Mouse (Mus musculus) lung, embryonic 15.5 days (tissue): Measurements from ENCODE around the gene Zfp316. TPM values are rescaled to one million over a fixed set of nuclear protein-coding genes. Genes with fewer than 3 reads are reported as not detected.

Experiments used
- ATAC-seq: fragments of 200-750 bp; cut with Nextera tagmentation; 2 replicates; pipeline ENCODE4 v1.8.0; 2017; ENCODE audit warnings: moderate number of reproducible peaks, borderline replicate concordance; ENCODE audit not compliant: low FRiP score, low TSS enrichment; ENCODE audit errors: extremely low read depth
- H3K27ac ChIP-seq: fragments of 300-500 bp; sonication (generic); 2 replicates; pipeline ENCODE4 v1.5.1; 2015; ENCODE audit warnings: moderate library complexity, mild to moderate bottlenecking, inconsistent platforms
- H3K27me3 ChIP-seq: fragments of 300-500 bp; sonication (generic); 2 replicates; pipeline ENCODE4 v1.6.1; 2015; ENCODE audit warnings: inconsistent platforms
- H3K36me3 ChIP-seq: fragments of 300-500 bp; sonication (generic); 2 replicates; pipeline ENCODE4 v1.6.1; 2015; ENCODE audit warnings: inconsistent platforms
- H3K4me1 ChIP-seq: fragments of 300-500 bp; sonication (generic); 2 replicates; pipeline ENCODE4 v1.6.1; 2015; ENCODE audit warnings: inconsistent platforms
- H3K4me2 ChIP-seq: fragments of 300-500 bp; sonication (generic); 2 replicates; pipeline ENCODE4 v1.6.1; 2015; ENCODE audit warnings: inconsistent platforms, mild to moderate bottlenecking, moderate library complexity
- H3K4me3 ChIP-seq: fragments of 300-500 bp; sonication (generic); 2 replicates; pipeline ENCODE4 v1.5.1; 2015; ENCODE audit warnings: mild to moderate bottlenecking, inconsistent platforms
- H3K9ac ChIP-seq: fragments of 300-500 bp; sonication (generic); 2 replicates; pipeline ENCODE4 v1.6.1; 2015; ENCODE audit warnings: inconsistent platforms
- H3K9me3 ChIP-seq: fragments of 300-500 bp; sonication (generic); 2 replicates; pipeline ENCODE4 v1.6.1; 2016; ENCODE audit warnings: inconsistent platforms
- WGBS: fragments of 180-500 bp; shearing (Covaris S2); methylation state at CpG from one replicate; pipeline ENCODE4 v1.1.7; 2015; 5-methylcytosine and 5-hydroxymethylcytosine counted together
- polyA plus RNA-seq: library from polyadenylated mRNA; unstranded; fragments of >200 nt; fragmentation: Nextera tagmentation; extraction: Ambion mirVana; gene quantifications from 2 replicates; pipeline ENCODE4 v1.2.1, GENCODE M21; 2015

Gene Zfp316
- polyA plus RNA-seq, 1 experiment from 2014 or later = 2.8 TPM

- Histone ChIP-seq H3K9ac (no peak overlapping the region), H3K36me3 (peaks cover 5% of the 10 kb centered on the region; the same call in 1 of the 2 replicates), H3K4me1 (peaks cover 22% of the 10 kb centered on the region), H3K27me3 (peaks cover 80% of the 10 kb centered on the region), H3K4me2 (peak overlapping the region; percentile 77), H3K4me3 (peak overlapping the region; percentile 37), H3K9me3 (no peaks in the 10 kb centered on the region), H3K27ac (no peak overlapping the region)
- WGBS = 18% methylated on average over 66 of the region's 66 CpGs
- no peak for ATAC-seq
Measured at GRCm38 (mm10) chr5:143254487-143255130, 15.2 kb downstream of the Zfp316 start.

DNA sequence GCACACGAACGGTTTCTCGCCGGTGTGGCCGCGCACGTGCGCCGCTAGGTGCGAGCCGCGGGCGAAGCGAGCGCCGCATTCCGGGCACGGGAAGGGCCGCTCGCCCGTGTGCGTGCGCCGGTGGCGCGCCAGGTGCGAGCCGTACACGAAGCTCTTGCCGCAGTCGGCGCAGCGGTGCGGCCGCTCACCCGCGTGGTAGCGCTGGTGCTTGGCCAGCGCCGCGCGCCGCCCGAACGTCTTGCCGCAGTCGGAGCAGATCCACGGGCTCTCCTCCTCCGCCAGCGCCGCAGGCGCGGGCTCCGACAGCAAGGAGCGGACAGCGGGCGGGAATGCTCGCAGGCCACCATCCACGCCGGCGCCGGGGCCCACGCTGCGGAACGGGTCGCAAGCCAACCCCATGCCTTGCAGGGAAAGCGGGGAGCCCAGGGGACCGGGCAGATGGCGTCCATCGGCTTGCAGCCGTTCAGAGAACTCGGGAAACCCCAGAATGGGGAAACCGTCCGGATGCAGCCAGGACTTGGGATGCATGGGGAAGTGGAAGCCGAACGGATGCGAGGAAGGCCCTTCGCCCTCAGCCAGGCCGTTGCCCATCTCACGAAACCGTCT is 15.8 kb downstream of the Zfp316 start:
- H3K4me1 ChIP-seq = peaks cover 22% of the 10 kb centered on the region
- no peak for ATAC-seq
- peak overlapping the region; percentile 37 for H3K4me3 ChIP-seq
- no peak overlapping the region for H3K27ac ChIP-seq
- 6% methylated on average over 73 of the region's 81 CpGs for WGBS
- peaks cover 6% of the 10 kb centered on the region; the same call in 1 of the 2 replicates for H3K36me3 ChIP-seq
- no peak overlapping the region for H3K9ac ChIP-seq
- H3K27me3 ChIP-seq = peaks cover 80% of the 10 kb centered on the region
- peak overlapping the region; percentile 77 for H3K4me2 ChIP-seq
- H3K9me3 ChIP-seq = no peaks in the 10 kb centered on the region

DNA sequence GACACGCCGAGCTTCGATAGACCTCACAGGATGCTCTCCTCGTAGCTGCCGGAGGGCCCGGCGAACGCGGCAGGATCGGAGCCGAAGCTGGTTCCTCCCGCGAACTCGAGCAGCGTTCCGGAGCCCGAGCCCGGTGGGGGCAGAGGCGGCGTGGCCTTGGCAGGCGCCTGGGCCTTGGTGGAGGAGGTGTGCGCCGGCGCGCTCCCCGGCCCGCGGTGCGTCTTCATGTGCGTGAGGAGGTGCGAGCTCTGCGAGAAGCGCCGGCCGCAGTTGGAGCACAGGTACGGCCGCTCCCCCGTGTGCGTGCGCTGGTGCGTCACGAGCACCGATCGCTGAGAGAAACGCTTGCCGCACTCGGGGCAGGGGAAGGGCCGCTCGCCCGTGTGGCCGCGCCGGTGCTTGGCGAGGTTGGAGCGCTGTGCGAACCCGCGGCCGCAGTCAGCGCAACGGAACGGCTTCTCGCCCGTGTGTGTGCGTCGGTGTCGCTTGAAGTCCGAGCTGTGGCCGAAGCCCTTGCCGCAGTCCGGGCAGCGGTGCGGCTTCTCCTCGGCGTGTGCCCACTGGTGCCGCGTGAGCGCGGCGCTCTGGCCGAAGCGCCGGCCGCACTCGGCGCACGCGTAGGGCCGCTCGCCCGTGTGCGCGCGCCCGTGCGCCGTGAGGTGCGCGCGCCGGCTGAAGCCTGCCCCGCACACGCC is 16.5 kb downstream of the Zfp316 start:
- H3K4me2 ChIP-seq = peak overlapping the region; percentile 77
- no peak overlapping the region for H3K27ac ChIP-seq
- H3K4me3 ChIP-seq = peak overlapping the region; percentile 37
- WGBS = 2% methylated on average over 103 of the region's 103 CpGs
- no peak; the same call in 1 of the 2 replicates for ATAC-seq
- H3K9ac ChIP-seq = no peak overlapping the region
- H3K4me1 ChIP-seq = peaks cover 22% of the 10 kb centered on the region
- no peaks in the 10 kb centered on the region for H3K9me3 ChIP-seq
- H3K36me3 ChIP-seq = peaks cover 12% of the 10 kb centered on the region; the same call in 1 of the 2 replicates
- peaks cover 77% of the 10 kb centered on the region for H3K27me3 ChIP-seq

DNA sequence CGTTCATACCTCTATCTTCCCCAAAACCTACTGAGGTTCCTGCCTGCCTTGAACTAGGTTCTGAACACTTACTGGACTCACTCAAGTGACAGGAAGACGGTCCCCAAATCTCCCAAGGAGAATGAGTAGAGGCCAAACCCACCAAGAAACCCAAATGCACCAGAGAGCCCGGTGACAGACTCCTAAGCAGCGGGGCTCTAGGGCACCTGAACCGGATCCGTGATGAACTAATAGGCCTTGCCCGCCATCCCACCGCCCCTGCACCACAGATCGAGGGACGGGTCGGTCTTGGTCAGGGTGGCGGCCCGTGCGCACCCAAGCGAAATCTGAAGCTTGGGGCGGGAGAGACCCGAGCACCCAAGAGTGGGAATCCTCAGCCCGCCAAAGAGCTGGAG is 17.0 kb downstream of the Zfp316 start:
- H3K4me1 ChIP-seq = peaks cover 22% of the 10 kb centered on the region
- no peak overlapping the region for H3K27ac ChIP-seq
- H3K4me2 ChIP-seq = peak overlapping the region; percentile 77
- peak overlapping the region; percentile 37 for H3K4me3 ChIP-seq
- ATAC-seq = no peak; the same call in 1 of the 2 replicates
- H3K27me3 ChIP-seq = peaks cover 71% of the 10 kb centered on the region
- 42% methylated on average over 18 of the region's 18 CpGs for WGBS
- peaks cover 16% of the 10 kb centered on the region; the same call in 1 of the 2 replicates for H3K36me3 ChIP-seq
- H3K9ac ChIP-seq = no peak overlapping the region
- no peaks in the 10 kb centered on the region for H3K9me3 ChIP-seq

DNA sequence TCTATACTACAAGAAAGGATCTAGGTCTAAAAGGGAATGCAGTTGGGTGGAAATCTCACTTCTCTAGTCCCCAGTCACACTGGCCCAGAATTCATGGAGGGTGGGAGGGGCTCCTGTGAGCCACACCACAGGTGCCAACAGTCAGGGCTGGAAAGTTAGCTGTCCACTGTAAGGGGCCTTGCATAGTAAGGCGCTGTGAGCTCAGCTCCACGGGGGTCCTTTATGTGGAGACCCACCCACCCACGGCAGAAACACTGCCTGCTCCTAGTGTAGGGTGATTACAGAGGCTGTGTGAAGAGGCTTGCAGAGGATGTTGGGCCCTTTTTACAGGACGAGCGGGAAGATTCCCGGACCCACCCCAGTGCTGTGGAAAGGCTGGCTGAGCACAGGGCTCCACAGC is 17.8 kb downstream of the Zfp316 start:
- no peak overlapping the region for H3K4me2 ChIP-seq
- peaks cover 22% of the 10 kb centered on the region for H3K36me3 ChIP-seq
- H3K27me3 ChIP-seq = peaks cover 64% of the 10 kb centered on the region
- H3K9ac ChIP-seq = no peak overlapping the region
- ATAC-seq = no peak
- no peak overlapping the region for H3K4me3 ChIP-seq
- H3K9me3 ChIP-seq = no peaks in the 10 kb centered on the region
- peaks cover 22% of the 10 kb centered on the region for H3K4me1 ChIP-seq
- 65% methylated on average over 6 of the region's 6 CpGs for WGBS
- H3K27ac ChIP-seq = no peak overlapping the region

DNA sequence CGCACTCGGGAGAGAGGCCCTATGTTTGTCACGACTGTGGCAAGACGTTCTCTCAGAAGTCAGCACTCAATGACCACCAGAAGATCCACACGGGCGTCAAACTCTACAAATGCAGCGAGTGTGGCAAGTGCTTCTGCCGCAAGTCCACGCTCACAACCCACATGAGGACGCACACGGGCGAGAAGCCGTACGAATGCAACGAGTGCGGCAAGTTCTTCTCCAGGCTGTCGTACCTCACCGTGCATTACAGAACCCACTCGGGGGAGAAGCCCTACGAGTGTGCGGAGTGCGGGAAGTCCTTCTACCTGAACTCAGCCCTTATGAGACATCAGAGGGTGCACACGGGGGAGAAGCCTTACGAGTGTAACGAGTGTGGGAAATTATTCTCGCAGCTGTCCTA is 24.9 kb downstream of the Zfp316 start:
- H3K9me3 ChIP-seq = no peaks in the 10 kb centered on the region
- H3K36me3 ChIP-seq = peaks cover 89% of the 10 kb centered on the region
- no peaks in the 10 kb centered on the region for H3K4me1 ChIP-seq
- no peaks in the 10 kb centered on the region for H3K27me3 ChIP-seq
- H3K4me3 ChIP-seq = no peak overlapping the region
- 96% methylated on average over 26 of the region's 26 CpGs for WGBS
- no peak overlapping the region for H3K27ac ChIP-seq
- ATAC-seq = no peak
- H3K9ac ChIP-seq = no peak overlapping the region
- no peak overlapping the region for H3K4me2 ChIP-seq

DNA sequence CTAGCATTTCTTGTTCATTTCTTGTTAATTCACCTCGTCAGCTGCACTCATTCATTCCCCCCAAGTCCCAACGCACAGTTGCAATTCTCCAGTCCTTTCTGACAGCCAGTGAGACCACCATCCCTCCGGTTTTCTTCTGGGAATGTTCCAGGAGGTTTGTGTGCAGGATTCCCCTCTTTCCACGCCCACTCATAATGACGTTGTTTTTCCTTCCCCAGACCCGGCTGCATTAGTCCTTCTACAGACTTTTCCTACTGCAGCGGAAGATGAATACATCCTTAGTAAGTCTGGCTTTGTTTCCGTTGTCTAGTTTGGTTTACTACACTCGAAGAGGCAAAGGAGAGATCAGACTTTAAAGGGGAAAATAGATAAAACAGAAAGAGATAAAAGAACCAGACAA is 33.8 kb downstream of the Zfp316 start:
- Histone ChIP-seq H3K27ac (no peak overlapping the region), H3K36me3 (peaks cover 37% of the 10 kb centered on the region), H3K9ac (peak overlapping the region; percentile 73), H3K4me3 (peak overlapping the region; percentile 63), H3K9me3 (no peaks in the 10 kb centered on the region), H3K27me3 (no peaks in the 10 kb centered on the region), H3K4me2 (peak overlapping the region; percentile 73), H3K4me1 (peaks cover 11% of the 10 kb centered on the region)
- WGBS = 28% methylated on average over 9 of the region's 9 CpGs
- ATAC-seq = no peak

DNA sequence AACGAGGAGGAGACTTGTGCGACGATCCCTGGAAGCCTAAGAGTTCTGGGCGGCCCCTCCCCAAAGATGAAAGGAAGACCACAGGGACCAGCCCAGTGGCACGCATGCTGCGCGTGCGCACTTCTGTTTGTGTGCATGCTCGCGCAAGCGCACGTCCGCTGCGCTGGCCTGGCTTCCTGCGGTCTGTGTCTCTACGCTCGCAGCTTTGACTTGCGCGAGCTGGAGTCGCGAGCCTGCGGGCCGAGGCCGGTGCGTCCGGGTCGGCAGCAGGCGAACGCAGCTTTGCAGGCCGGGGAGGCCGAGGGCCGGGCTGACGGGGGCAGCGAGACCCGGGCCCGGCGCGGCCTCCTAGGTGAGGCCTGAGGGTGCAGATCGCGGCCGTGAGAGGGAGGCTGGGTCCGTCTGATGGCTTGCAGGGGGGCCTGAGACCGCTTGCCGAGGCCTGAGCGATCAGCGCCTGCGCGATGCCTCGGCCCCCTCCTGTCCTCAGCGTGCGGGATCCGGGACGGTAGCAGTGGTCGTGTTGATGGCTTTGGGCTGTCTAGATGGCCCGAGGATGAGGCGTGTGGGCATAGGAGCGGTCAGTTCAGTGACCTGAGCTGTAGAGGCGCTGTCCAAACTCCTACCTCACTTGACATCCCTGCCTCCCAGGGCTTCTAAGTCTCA is 34.7 kb downstream of the Zfp316 start, which contains the start of gene Zfp12:
TSS of gene Zfp12 (plus strand) at position 136 of the 666 bp plus-strand sequence.
- Histone ChIP-seq H3K9ac (peak within 1 kb of the TSS; percentile 73), H3K4me3 (peak within 1 kb of the TSS; percentile 63), H3K9me3 (no peaks in the 10 kb centered on the region), H3K4me1 (peaks cover 11% of the 10 kb centered on the region), H3K27me3 (no peaks in the 10 kb centered on the region), H3K36me3 (peaks cover 28% of the 10 kb centered on the region), H3K27ac (peak within 1 kb of the TSS; percentile 96), H3K4me2 (peak within 1 kb of the TSS; percentile 73)
- ATAC-seq = peak; percentile 98
- WGBS = under 1% methylated on average over 58 of the region's 58 CpGs

DNA sequence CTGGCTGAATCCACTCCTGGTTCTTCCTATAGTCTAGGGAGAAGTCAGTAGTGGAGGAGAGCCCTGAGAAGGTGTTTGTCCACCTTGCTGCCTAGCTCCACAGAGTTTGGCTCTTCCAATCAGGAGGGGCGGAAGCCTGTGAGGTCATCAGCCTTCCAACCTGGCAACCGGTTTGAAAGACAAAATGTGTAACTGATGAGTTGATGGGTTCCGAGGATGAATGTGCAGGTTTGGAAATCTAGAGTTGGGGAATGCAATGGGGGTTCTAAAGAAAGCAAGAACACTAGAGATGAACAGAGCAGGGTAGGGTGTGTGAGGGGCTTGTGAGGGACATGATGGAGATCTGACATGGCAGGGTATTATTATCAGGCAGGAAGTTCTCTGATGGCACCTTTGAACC is 43.0 kb downstream of the Zfp316 start, which contains the start of gene Spdye4a:
TSS of gene Spdye4a (minus strand) at position 101 of the 400 bp plus-strand sequence.
- 79% methylated on average over 3 of the region's 3 CpGs for WGBS
- H3K9ac ChIP-seq = no peak within 1 kb of the TSS
- H3K27me3 ChIP-seq = no peaks in the 10 kb centered on the region
- no peaks in the 10 kb centered on the region for H3K36me3 ChIP-seq
- H3K4me1 ChIP-seq = no peaks in the 10 kb centered on the region
- no peak for ATAC-seq
- H3K9me3 ChIP-seq = no peaks in the 10 kb centered on the region
- H3K4me3 ChIP-seq = no peak within 1 kb of the TSS
- H3K27ac ChIP-seq = no peak within 1 kb of the TSS
- no peak within 1 kb of the TSS for H3K4me2 ChIP-seq

DNA sequence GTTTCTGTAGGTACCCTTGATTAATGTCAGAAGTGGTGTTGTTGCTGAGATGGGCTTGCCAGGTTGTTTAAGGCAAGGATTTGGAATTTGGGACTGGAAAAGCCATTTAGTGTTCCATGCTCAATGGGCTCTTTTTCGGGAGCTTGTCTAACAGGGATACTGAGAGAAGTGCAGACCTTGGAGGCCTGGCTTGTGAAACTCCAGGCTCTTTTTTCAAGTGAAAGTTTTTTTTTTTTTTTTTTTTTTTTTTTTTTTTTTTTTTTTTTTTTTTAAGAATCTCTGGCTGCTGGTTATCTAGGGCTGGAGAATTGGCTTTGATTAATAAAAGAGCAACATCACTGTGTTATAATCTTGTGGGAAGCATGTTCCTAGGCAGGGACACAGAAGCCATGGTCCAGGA is 47.5 kb downstream of the Zfp316 start:
- ATAC-seq = no peak
- Histone ChIP-seq H3K9ac (no peak overlapping the region), H3K27ac (no peak overlapping the region), H3K36me3 (no peaks in the 10 kb centered on the region), H3K4me1 (no peaks in the 10 kb centered on the region), H3K4me2 (no peak overlapping the region), H3K9me3 (no peaks in the 10 kb centered on the region), H3K27me3 (no peaks in the 10 kb centered on the region), H3K4me3 (no peak overlapping the region)
- WGBS = 76% methylated on average over 1 of the region's 1 CpGs

DNA sequence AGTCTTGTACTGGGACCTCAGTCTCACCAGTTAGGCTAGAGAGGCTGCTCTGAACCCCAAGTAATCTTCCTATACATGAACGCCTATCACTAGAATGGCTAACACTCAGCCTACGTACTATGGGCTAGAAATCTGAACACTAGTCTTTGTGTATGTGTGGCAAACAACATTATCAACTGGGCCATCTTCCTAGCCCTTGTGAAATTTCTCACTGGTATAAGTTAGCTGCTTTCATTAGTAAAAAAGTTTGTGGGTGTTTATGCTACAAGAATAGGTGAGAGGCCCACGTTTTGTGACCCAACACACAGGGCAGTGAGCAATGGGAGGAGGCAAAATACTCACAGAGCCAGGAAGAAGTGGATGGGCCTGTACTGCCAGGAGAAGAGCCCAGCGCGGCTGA is 48.8 kb downstream of the Zfp316 start:
- Histone ChIP-seq H3K9me3 (no peaks in the 10 kb centered on the region), H3K36me3 (no peaks in the 10 kb centered on the region), H3K4me1 (no peaks in the 10 kb centered on the region), H3K9ac (no peak overlapping the region), H3K4me2 (no peak overlapping the region), H3K4me3 (no peak overlapping the region), H3K27ac (no peak overlapping the region), H3K27me3 (no peaks in the 10 kb centered on the region)
- ATAC-seq = no peak
- WGBS = 71% methylated on average over 5 of the region's 5 CpGs
